Comparison of ENCODE assay signal across 20 mouse cellular contexts in genomic region chr10:47185487-47185886, GRCm38 (mm10).
"Had no signal": no experiment of that assay in that cellular context is flagged by ENCODE, and none has a peak within 500 bp of the region (broad histone marks: within the 10 kb centered on the region; RNA-seq: fewer than 3 reads in every experiment).

No protein-coding gene starts in this region.

- H3K9me3 ChIP-seq: limb, embryonic 10.5 days; limb, embryonic 13.5 days; liver, embryonic 12.5 days; liver, embryonic 15.5 days; midbrain, embryonic 12.5 days; midbrain, embryonic 15.5 days; neural tube, embryonic 13.5 days; stomach, embryonic 15.5 days had no signal

- H3K36me3 ChIP-seq: limb, embryonic 10.5 days; limb, embryonic 13.5 days; liver, embryonic 12.5 days; liver, embryonic 15.5 days; midbrain, embryonic 12.5 days; midbrain, embryonic 15.5 days; neural tube, embryonic 13.5 days; stomach, embryonic 15.5 days had no signal

- H3K27me3 ChIP-seq: limb, embryonic 13.5 days; liver, embryonic 12.5 days; liver, embryonic 15.5 days; midbrain, embryonic 12.5 days; midbrain, embryonic 15.5 days; neural tube, embryonic 13.5 days; stomach, embryonic 15.5 days had no signal

- H3K4me2 ChIP-seq: limb, embryonic 13.5 days; liver, embryonic 12.5 days; liver, embryonic 15.5 days; midbrain, embryonic 12.5 days; midbrain, embryonic 15.5 days; neural tube, embryonic 13.5 days; stomach, embryonic 15.5 days had no signal

- H3K4me3 ChIP-seq: layer of hippocampus, adult 2 months; limb, embryonic 10.5 days; limb, embryonic 13.5 days; liver, embryonic 12.5 days; liver, embryonic 15.5 days; midbrain, embryonic 12.5 days; midbrain, embryonic 15.5 days; neural tube, embryonic 13.5 days; stomach, embryonic 15.5 days had no signal

- H3K27ac ChIP-seq: kidney, postnatal 0 days; layer of hippocampus, adult 2 months; limb, embryonic 10.5 days; limb, embryonic 13.5 days; liver, embryonic 12.5 days; liver, embryonic 15.5 days; macrophage; midbrain, embryonic 12.5 days; midbrain, embryonic 15.5 days; neural tube, embryonic 13.5 days; stomach, embryonic 15.5 days had no signal

- ATAC-seq: intestine, embryonic 16.5 days; liver, embryonic 12.5 days; midbrain, embryonic 15.5 days had no signal

- H3K9ac ChIP-seq: limb, embryonic 13.5 days; liver, embryonic 12.5 days; liver, embryonic 15.5 days; midbrain, embryonic 12.5 days; midbrain, embryonic 15.5 days; neural tube, embryonic 13.5 days; stomach, embryonic 15.5 days had no signal

- DNase-seq: kidney, adult 18-20 months; kidney, postnatal 25 days; layer of hippocampus, adult 9-11 months; liver; retina, postnatal 1 day; right cerebral cortex, postnatal 25 days; spleen, adult 18-20 months; thymus, postnatal 25 days had no signal

- H3K4me1 ChIP-seq: limb, embryonic 10.5 days; limb, embryonic 13.5 days; liver, embryonic 12.5 days; liver, embryonic 15.5 days; midbrain, embryonic 12.5 days; midbrain, embryonic 15.5 days; neural tube, embryonic 13.5 days; stomach, embryonic 15.5 days had no signal
